Mouse (Mus musculus) erythroblast, embryonic 14.5 days (primary cell): Measurements from ENCODE around the gene Tmem72.

Source experiments
- GATA1 ChIP-seq: IDR thresholded peaks from 2 replicates; pipeline ENCODE4 v1.6.1; 2012; ENCODE audit warnings: low read length, inconsistent platforms, mixed read lengths
- TAL1 ChIP-seq: IDR thresholded peaks from 3 replicates; pipeline ENCODE4 v1.6.1; 2012; ENCODE audit warnings: low read length, inconsistent platforms, mixed read lengths

DNA sequence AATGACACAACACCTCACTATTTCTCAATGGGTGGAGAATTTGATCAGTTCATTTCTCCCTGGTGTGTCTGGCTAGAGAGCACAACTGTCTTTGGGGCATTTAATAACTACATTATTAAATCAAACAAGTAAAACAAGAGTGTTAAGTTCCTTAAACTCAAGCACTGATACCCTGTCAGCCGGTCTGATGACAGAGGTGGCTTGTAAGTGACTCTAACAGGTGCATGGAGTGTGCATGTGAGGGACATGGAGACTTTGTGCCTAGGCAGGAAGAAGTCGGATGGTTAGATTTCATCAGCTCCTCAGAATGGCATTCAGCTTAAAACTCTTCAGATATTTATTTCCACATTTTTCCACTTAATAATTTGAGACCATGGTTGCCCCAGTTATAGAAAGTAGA lies 53.3 kb downstream of the Tmem72 start:
- TF ChIP-seq GATA1 (no peak), TAL1 (no peak)
